Mouse (Mus musculus): Measurements from ENCODE around the gene Neil3. TPM values are rescaled to one million over a fixed set of nuclear protein-coding genes. Genes with fewer than 3 reads are reported as not detected.

The Neil3 gene
- polyA plus RNA-seq, 1 experiment from 2014 or later = 24.0 TPM

Other genes starting within 250 kb of the Neil3 start
- 28.8 and 29.4 TPM in 2 replicates for gene Aga, start 127.3 kb downstream of the Neil3 start, polyA plus RNA-seq (2015; fragmentation: Nextera tagmentation; extraction: Ambion mirVana)

Data from embryonic facial prominence, embryonic 13.5 days (tissue).